Mouse (Mus musculus) naive thymus-derived CD4-positive, alpha-beta T cell, adult 2 months (primary cell): ENCODE results near the gene Crb3.
A peak's percentile ranks its signal among the peaks of the same experiment; 100 is the strongest.

Experiments
- DNase-seq: peaks from one replicate; pipeline ENCODE4 v3.0.0-alpha.2; 2011; ENCODE audit warnings: low read depth

Crb3 gene

GRCm38 (mm10) chr17:57058891-57059485, at the start of gene Crb3:
Crb3 (plus strand) TSS chr17:57059105.
- DNase-seq = no peak

GRCm38 (mm10) chr17:57010911-57011235, 48.0 kb upstream of the Crb3 start:
- DNase-seq = no peak

GRCm38 (mm10) chr17:57011236-57012141, 47.4 kb upstream of the Crb3 start, which contains the start of the genes Gtf2f1 and Gm17949:
Gtf2f1 (minus strand) TSS chr17:57011288.
Gm17949 (plus strand) TSS chr17:57011469.
- DNase-seq = peak; percentile 100

- DNase-seq = no peak
Observed at GRCm38 (mm10) chr17:57012245-57012795, 46.6 kb upstream of the Crb3 start.

- DNase-seq = no peak
Observed at GRCm38 (mm10) chr17:57019693-57020092, 39.2 kb upstream of the Crb3 start.

- no peak for DNase-seq
Observed at GRCm38 (mm10) chr17:57020960-57021359, 37.9 kb upstream of the Crb3 start.

GRCm38 (mm10) chr17:57027471-57027870, 31.4 kb upstream of the Crb3 start:
- no peak for DNase-seq

- DNase-seq = no peak
Observed at GRCm38 (mm10) chr17:57029691-57030090, 29.2 kb upstream of the Crb3 start.

GRCm38 (mm10) chr17:57030931-57031660, 27.8 kb upstream of the Crb3 start, which contains the start of gene Khsrp:
Khsrp (minus strand) TSS chr17:57031522.
- peak; percentile 53 for DNase-seq

- peak; percentile 100 for DNase-seq
Observed at GRCm38 (mm10) chr17:57031661-57032420, 27.1 kb upstream of the Crb3 start.

GRCm38 (mm10) chr17:57032854-57033253, 26.1 kb upstream of the Crb3 start:
- no peak for DNase-seq

- no peak for DNase-seq
Observed at GRCm38 (mm10) chr17:57038978-57039377, 19.9 kb upstream of the Crb3 start.

- DNase-seq = no peak
Observed at GRCm38 (mm10) chr17:57041554-57041953, 17.4 kb upstream of the Crb3 start, which contains the start of gene Slc25a41. Slc25a41 (minus strand) TSS chr17:57041654.

- DNase-seq = no peak
Observed at GRCm38 (mm10) chr17:57047406-57047805, 11.5 kb upstream of the Crb3 start.

GRCm38 (mm10) chr17:57048816-57049215, 10.1 kb upstream of the Crb3 start:
- no peak for DNase-seq

GRCm38 (mm10) chr17:57051679-57052078, 7.2 kb upstream of the Crb3 start:
- DNase-seq = peak; percentile 66

- DNase-seq = no peak
Observed at GRCm38 (mm10) chr17:57056246-57056645, 2.7 kb upstream of the Crb3 start.

GRCm38 (mm10) chr17:57059486-57059977, 627 bp downstream of the Crb3 start, which contains the start of gene Slc25a23:
Slc25a23 (minus strand) TSS chr17:57059863.
- DNase-seq = peak; percentile 78

- peak; percentile 99 for DNase-seq
Observed at GRCm38 (mm10) chr17:57060231-57060801, 1.4 kb downstream of the Crb3 start.

GRCm38 (mm10) chr17:57061069-57061468, 2.2 kb downstream of the Crb3 start:
- DNase-seq = peak; percentile 60
